Mouse (Mus musculus) frontal cortex, adult 2 months (tissue): ENCODE measurements at regions not wholly inside any gene's neighbourhood (a gene's known extent, or its start where the extent isn't known, plus 50 kb on each side); places are given as distances from the start of the nearest gene placed in this dataset.

ENCODE experiments used
- DNase-seq, 2 experiments: peaks; one replicate each; pipeline ENCODE4 v3.0.0; 2022; ENCODE audit warnings: low spot score in 1 of 2; ENCODE audit errors: extremely low spot score in 1 of 2

GRCm38 (mm10) chr16:9304079-9304478 lies 474.2 kb downstream of the 1810013L24Rik start:
- peak; percentile 12 to 25 for DNase-seq

DNA sequence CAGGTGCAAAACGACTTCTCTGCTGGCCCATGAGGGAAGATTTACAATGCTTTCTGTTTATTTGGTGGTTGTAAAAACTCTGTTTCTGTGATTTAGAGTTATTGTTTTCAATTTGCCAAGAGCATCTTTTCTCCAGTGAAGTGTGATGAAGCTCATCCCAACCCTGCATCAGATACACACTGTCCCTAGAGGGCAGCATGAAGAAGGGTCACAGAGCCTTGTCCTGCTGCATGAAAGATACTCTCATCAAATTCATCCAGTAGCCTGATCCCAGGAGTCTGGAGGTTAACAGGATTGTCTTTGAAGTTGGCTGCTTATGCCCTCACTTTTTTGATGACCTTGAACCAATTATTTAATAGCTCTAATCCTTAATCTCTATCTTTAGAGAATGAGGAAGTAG lies 480.8 kb downstream of the 1810013L24Rik start:
- peak in 1 of 2 experiments; percentile 10 for DNase-seq

DNA sequence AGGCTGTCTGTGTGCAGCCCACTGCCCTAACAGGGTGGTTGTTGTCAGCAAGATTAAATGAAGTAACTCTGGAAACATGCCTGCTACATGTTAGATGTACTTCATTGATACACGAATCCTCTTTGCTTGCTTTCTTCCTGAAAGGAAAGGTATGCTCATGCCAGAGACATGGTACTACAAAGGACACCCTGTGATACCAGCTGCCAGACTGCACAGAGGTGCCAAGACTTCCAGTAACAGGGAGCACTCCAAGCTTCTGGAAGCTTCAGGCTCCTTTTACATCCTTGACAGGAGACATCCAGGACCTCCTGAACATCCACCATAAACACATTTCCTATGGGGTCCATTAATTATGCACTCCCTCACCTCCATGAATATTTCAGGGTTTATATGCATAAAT lies 505.7 kb downstream of the 1810013L24Rik start:
- no peak for DNase-seq

DNA sequence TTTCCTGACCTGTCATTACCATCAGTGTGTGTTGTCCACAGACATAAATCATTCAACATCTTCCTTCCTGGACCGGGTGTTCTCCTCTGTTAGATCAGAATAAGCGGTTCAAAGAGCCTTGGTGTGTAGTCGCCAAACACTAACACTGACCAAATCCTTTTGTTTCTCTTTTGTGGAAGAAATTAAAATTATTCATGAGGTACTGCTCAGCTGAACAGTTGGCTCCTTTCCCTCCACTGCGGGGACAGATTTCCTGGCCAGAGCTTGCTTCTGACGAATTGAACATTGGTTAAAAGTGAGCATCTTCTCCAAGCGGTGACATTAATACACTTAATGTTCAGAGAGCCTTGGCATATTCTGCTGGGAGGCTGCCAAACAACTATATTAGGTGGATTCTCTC lies 506.2 kb downstream of the 1810013L24Rik start:
- no peak for DNase-seq

- no peak for DNase-seq
Observed at GRCm38 (mm10) chr16:9339456-9339855, 509.6 kb downstream of the 1810013L24Rik start.

DNA sequence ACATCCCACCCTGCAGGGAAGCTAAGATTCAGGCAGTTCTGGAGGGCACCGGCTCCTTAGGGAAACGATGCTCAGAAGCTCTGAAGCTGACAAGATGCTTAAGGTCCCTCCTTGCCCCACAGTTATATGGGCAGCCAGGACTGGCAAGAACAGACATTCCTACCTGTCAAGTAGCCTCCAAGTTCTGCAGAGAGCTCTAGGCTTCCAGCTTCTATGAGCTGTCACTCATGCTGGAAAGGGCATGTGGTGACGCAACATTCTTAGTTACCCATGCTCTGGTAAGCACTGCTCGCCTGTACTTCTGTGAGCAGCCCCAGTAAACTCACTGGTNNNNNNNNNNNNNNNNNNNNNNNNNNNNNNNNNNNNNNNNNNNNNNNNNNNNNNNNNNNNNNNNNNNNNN lies 511.3 kb downstream of the 1810013L24Rik start:
- DNase-seq = no peak

DNA sequence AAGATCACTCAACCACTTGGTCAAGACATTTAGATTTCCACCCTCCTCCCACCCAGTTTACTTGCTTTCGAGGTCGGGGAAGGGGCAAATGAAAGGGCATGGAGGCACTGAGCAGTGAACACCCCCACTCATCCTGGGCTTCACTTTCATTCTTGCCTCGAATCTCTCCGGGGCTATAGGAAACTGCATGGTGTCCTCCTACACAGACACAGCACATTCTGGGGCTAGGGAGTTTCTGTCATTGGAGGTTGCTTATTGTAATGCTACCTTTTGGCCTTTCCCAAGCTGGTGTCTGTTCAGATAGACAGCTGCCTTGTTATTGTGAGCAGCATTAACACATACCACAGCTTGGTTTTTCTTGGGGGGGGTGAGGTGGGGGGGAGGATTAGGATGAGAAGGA lies 523.9 kb downstream of the 1810013L24Rik start:
- no peak for DNase-seq

DNA sequence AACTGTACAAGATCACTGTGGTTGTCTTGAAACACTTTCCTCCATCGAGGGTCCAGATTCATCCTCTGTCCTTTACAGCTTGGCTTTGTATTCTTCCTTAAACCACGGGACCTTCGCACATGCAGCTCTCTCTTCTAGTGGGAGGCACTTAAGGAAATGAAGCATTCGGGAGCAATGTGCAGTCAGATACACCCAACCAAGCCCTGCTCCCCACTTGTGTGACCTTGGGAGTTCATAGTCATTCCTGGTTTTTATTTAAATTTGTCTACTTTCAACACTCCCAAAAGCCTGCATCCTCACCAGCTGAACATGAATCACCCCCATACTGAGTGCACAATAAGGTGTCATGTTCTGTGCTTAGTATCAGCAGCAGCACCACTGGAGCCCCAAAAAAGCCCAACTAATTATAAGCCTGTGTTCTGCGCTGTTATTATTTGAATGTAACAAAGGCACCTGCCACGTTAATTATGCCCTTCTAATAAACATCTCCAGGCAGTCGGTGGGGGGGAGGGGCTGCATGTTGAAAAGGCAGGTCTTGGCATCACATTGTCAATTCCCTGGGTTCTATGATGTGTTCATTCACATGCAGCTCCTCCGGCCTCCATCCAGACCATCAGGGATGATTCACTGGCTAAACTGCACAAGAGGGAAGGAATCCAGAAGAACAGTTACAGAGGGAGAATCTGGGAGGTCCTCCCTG lies 524.6 kb downstream of the 1810013L24Rik start:
- no peak for DNase-seq

GRCm38 (mm10) chr16:9358651-9359050 lies 528.8 kb downstream of the 1810013L24Rik start:
- no peak for DNase-seq

GRCm38 (mm10) chr16:9359399-9360135 lies 529.7 kb downstream of the 1810013L24Rik start:
- no peak for DNase-seq

- DNase-seq = peak; percentile 32 to 61
Observed at GRCm38 (mm10) chr16:9360741-9361255, 530.9 kb downstream of the 1810013L24Rik start.

- no peak for DNase-seq
Observed at GRCm38 (mm10) chr16:9362116-9362515, 532.2 kb downstream of the 1810013L24Rik start.

DNA sequence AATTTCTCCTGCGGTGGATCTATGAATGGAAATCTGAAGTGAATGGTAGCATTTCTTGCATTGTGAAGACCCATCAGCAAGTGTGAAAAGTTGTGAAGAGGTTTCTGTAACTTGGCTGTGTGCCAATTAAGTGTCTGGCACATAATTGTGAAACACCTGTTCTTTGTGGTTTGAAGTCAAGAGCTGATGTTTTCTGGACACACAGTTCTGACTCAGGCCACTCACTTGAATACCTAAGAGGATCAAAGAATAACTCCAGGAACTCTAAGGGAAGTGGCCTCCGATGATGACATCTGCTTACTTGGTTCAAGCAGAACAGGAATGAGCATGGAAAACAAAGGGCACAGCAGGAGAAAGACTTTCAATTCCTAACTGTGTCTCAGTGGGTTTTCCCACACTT lies 534.2 kb downstream of the 1810013L24Rik start:
- DNase-seq = no peak

DNA sequence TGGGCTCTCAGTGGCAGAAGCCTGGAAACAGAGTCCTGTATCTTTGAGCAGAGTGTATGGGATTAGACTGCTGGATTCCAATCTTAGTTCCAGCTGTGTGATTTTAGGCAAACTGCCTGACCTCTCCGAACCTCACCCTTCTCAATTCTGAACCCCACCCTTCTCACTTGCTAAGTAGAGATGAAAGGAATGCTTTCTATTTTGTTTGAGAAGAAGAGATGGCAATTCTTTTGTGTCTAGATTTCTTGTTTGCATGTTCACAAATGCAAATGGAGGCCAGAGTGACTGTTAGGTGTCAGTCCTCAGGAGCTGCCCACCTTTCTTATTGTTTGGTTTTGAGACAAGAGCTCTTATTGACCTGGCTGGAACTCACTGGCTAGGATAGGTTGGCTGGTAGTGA lies 561.1 kb downstream of the 1810013L24Rik start:
- no peak for DNase-seq

GRCm38 (mm10) chr16:9404736-9405135 lies 574.8 kb downstream of the 1810013L24Rik start:
- DNase-seq = no peak

DNA sequence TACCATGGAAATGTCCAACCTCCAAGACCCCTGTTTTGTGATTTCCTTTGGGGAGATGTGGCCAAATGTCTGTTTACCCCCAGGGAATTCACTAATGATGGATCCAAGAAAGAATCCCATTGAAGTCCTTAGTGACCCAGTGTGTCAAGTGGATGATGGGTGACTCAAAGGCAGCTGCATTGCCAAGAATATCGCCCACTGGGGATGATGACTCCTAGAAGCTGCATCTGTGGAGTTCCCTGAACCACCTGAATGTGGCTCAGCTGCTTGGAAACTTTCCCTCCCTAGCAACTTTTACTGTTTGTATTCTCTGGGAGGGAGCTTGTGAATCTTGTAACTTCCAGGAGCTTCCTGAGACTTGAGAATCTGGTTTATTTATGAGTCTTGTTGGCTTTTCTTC lies 578.3 kb downstream of the 1810013L24Rik start:
- DNase-seq = peak in 1 of 2 experiments; percentile 2

DNA sequence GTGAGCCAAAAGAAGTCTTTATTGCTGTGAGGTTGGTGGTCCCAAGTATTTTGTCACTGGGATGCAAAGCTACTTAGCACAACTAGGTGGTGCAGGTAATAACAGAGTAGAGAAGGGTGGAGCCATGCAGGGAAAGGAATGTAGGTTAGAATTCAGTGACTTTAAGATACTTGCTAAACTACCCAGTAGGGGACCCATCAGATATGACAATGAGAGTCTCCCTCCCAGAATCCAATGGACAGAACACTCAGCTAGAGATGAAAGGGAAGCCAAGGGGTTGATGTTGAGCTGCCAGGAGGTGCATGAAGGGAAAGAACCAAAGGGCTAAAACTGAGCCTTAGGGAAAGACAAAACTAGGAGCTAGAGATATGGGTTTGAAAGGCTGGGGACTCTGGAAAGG lies 564.9 kb downstream of the Grin2a start:
- no peak for DNase-seq

DNA sequence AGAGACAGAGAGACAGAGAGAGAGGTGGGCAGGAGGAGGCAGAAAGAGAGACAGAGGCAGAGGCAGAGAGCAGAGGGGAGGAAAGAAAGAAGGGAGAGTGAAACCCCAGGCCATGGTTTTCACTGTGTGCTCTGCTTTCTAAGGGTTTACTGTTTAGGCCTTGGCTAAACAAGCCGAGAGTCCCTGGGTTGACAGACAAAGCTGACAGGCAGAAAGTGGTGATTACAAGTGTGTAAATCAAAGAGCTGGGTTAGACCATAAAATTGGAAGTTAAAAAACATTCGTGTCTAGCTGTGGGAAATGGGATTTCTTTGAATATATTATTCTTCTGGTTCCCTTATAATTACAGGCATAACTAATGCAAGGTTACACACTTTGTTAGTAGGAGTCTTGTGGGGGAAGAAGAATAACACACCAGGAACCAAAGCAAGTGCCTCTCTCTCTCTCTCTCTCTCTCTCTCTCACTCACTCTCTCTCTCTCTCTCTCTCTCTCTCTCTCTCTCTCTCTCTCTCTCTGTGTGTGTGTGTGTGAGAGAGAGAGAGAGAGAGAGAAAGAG lies 556.0 kb downstream of the Grin2a start:
- DNase-seq = no peak

- no peak for DNase-seq
Observed at GRCm38 (mm10) chr16:9439891-9440290, 555.5 kb downstream of the Grin2a start.

DNA sequence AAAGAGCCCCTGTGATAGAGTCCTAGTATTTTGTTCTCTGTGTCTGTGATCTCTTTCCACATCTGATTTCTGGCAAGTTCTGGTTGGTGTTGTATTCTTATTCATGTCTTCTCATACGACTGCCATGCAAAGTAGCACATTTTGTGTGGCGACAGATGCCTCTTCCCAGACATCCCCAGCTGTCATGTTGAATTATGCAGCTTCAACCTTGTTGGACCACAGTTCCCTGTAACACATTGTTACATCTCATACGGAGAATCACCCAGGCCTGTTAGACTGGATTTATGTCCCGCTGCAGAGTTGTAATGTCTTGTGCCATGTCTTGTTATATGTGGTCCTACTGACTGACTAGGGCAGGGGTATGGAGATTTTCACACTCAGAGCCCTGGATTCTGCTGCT lies 543.3 kb downstream of the Grin2a start:
- peak in 1 of 2 experiments; percentile 36 for DNase-seq

DNA sequence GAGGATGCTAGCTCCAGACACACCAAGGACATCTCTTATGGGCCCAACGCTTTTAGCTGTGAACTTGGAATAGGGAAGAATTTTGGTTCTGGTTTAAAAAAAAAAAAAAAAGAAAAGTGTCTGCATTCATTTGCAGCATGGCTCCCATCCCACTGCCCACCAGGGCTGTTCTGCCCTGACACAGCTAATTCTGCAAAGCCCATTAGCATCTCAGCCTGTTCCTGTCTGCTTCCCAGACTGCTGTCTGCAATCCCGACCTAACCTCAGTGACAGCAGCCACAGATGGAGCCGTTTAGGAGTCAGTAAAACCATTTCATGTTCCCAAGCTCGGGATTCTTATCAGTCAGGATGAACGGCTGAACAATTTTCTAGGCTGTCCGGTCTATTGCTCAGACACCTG lies 537.8 kb downstream of the Grin2a start:
- no peak for DNase-seq

DNA sequence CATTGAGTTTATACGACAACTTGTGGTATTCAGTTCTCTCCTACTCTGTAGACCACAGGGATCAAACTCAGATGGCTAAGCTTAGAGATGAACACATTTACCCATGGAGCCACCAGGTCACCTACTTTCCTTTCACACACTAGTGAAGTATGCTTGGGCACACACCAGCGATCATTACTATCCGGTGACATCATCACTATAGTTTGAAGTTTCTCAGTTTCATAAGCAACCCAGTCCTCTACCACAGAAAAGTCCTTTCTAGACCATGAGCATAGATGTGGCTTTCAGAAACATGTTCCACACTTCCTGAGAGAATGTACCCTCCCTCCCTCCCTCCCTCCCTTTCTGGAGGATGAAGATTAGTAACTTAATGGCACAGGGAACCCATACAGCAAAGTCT lies 532.9 kb downstream of the Grin2a start:
- DNase-seq = no peak
